15 mouse cellular contexts compared by ENCODE assay signal in genomic region chrX:101518006-101518405, GRCm38 (mm10).
"Had no signal": no experiment of that assay in that cellular context is flagged by ENCODE, and none has a peak within 500 bp of the region (broad histone marks: within the 10 kb centered on the region; RNA-seq: fewer than 3 reads in every experiment).

No protein-coding gene starts in this region.

- H3K9ac ChIP-seq: neural tube, embryonic 13.5 days; neural tube, embryonic 15.5 days; stomach, embryonic 15.5 days had no signal

- DNase-seq: retina, postnatal 1 day; right cerebral cortex, adult 18-20 months; right cerebral cortex, postnatal 14 days; right cerebral cortex, postnatal 25 days; right cerebral cortex, postnatal 4 days; spleen, adult 18-20 months; thymus, adult 18-20 months; thymus, adult 2 months; thymus, postnatal 14 days; thymus, postnatal 25 days; thymus, postnatal 36 days; thymus, postnatal 4 days had no signal

- H3K4me3 ChIP-seq: neural tube, embryonic 13.5 days; neural tube, embryonic 15.5 days; stomach, embryonic 15.5 days had no signal

- H3K4me1 ChIP-seq: neural tube, embryonic 13.5 days; neural tube, embryonic 15.5 days; stomach, embryonic 15.5 days had no signal

- H3K36me3 ChIP-seq: neural tube, embryonic 13.5 days; neural tube, embryonic 15.5 days; stomach, embryonic 15.5 days had no signal

- H3K9me3 ChIP-seq: neural tube, embryonic 13.5 days; neural tube, embryonic 15.5 days; stomach, embryonic 15.5 days had no signal

- H3K27me3 ChIP-seq: neural tube, embryonic 13.5 days; neural tube, embryonic 15.5 days; stomach, embryonic 15.5 days had no signal

- H3K4me2 ChIP-seq: neural tube, embryonic 13.5 days; neural tube, embryonic 15.5 days; stomach, embryonic 15.5 days had no signal

- H3K27ac ChIP-seq: neural tube, embryonic 13.5 days; neural tube, embryonic 15.5 days; stomach, embryonic 15.5 days had no signal
